Mouse (Mus musculus) liver, embryonic 14.5 days (tissue): Measurements from ENCODE around the gene Sox8. TPM values are rescaled to one million over a fixed set of nuclear protein-coding genes. Genes with fewer than 3 reads are reported as not detected.

Experiments
- ATAC-seq: fragments of 200-750 bp; cut with Nextera tagmentation; 2 replicates; pipeline ENCODE4 v1.8.0; 2017; ENCODE audit warnings: moderate number of reproducible peaks, mild to moderate bottlenecking, moderate library complexity; ENCODE audit not compliant: insufficient read depth
- DNase-seq, 3 experiments: peaks; one replicate each; pipeline ENCODE4 v3.0.0-alpha.2; 2012 to 2013; ENCODE audit warnings: low read depth in 3 of 3, low spot score in 3 of 3
- H3K27ac ChIP-seq: fragments of 300-500 bp; sonication (generic); 2 replicates; pipeline ENCODE4 v1.5.1; 2014; ENCODE audit warnings: moderate library complexity, mild to moderate bottlenecking, control low read depth, inconsistent platforms
- H3K27me3 ChIP-seq: fragments of 300-500 bp; sonication (generic); 2 replicates; pipeline ENCODE4 v1.6.1; 2014; ENCODE audit warnings: mild to moderate bottlenecking, low read length, moderate library complexity; ENCODE audit not compliant: control insufficient read depth, insufficient read depth
- H3K36me3 ChIP-seq: fragments of 300-500 bp; sonication (generic); replicated peaks from 2 replicates; pipeline ENCODE4 v1.6.1; 2014; ENCODE audit warnings: low read depth; ENCODE audit not compliant: control insufficient read depth, insufficient read depth
- H3K4me1 ChIP-seq, 2 experiments: fragments of 200-500 bp in 1 of 2; fragments of 300-500 bp in 1 of 2; sonication (generic) in 1 of 2; replicated peaks; 2 replicates each; pipeline ENCODE4 v1.6.1; 2012 to 2014; ENCODE audit warnings: antibody characterized with exemption in 1 of 2, inconsistent platforms in 1 of 2, low read length in 1 of 2; ENCODE audit not compliant: control insufficient read depth in 2 of 2, insufficient read depth in 2 of 2
- H3K4me2 ChIP-seq: fragments of 300-500 bp; sonication (generic); 2 replicates; pipeline ENCODE4 v1.6.1; 2014; ENCODE audit warnings: low read depth, mild to moderate bottlenecking, control low read depth, moderate library complexity
- H3K4me3 ChIP-seq, 2 experiments: fragments of 200-500 bp in 1 of 2; fragments of 300-500 bp in 1 of 2; sonication (generic) in 1 of 2; 2 replicates each; pipeline ENCODE4 v1.5.1; 2012 to 2014; ENCODE audit warnings: low read depth in 2 of 2, low read length in 2 of 2, mild to moderate bottlenecking in 2 of 2, control low read depth in 1 of 2, inconsistent platforms in 1 of 2, moderate library complexity in 1 of 2; ENCODE audit not compliant: insufficient read depth in 1 of 2
- H3K9ac ChIP-seq: fragments of 300-500 bp; sonication (generic); replicated peaks from 2 replicates; pipeline ENCODE4 v1.6.1; 2014; ENCODE audit warnings: mild to moderate bottlenecking, control low read depth, moderate library complexity
- H3K9me3 ChIP-seq: fragments of 300-500 bp; sonication (generic); 2 replicates; pipeline ENCODE4 v1.6.1; 2016; ENCODE audit warnings: low read length, mixed read lengths; ENCODE audit not compliant: control insufficient read depth
- CTCF ChIP-seq: IDR thresholded peaks from 2 replicates; pipeline ENCODE4 v1.5.1; 2016; ENCODE audit warnings: antibody characterized with exemption, low read depth, control low read depth
- EP300 ChIP-seq: IDR thresholded peaks from 2 replicates; pipeline ENCODE4 v1.6.1; 2016; ENCODE audit warnings: antibody characterized with exemption, low read depth
- WGBS: fragments of 180-500 bp; shearing (Covaris S2); extraction: QIAGEN DNeasy Blood & Tissue Kit; methylation state at CpG from one replicate; pipeline ENCODE4 v1.1.7; 2014; ENCODE audit not compliant: insufficient replicate concordance; 5-methylcytosine and 5-hydroxymethylcytosine counted together
- polyA plus RNA-seq, 2 experiments: library from polyadenylated mRNA; depleted of rRNA in 1 of 2; stranded (reverse) in 1 of 2; unstranded in 1 of 2; fragments of >200 nt; fragmentation: Nextera tagmentation in 1 of 2; extraction: Ambion mirVana in 1 of 2; gene quantifications; 2 replicates each; pipeline versions ENCODE4 v1.2.1 to v1.2.3; 2012 to 2014

The Sox8 gene
- polyA plus RNA-seq, 2 experiments = 0.11 TPM; not detected in 1

GRCm38 (mm10) chr17:25541768-25542167, 28.7 kb downstream of the Sox8 start:
- Histone ChIP-seq H3K4me3 (no peak overlapping the region), H3K27ac (no peak overlapping the region), H3K27me3 (no peaks in the 10 kb centered on the region), H3K9me3 (no peaks in the 10 kb centered on the region), H3K4me1 (no peaks in the 10 kb centered on the region), H3K36me3 (no peaks in the 10 kb centered on the region), H3K4me2 (no peak overlapping the region), H3K9ac (no peak overlapping the region)
- ATAC-seq (no peak), DNase-seq (no peak)
- WGBS = 55% methylated on average over 4 of the region's 4 CpGs
- TF ChIP-seq EP300 (no peak), CTCF (no peak)

- WGBS = 42% methylated on average over 5 of the region's 5 CpGs
- H3K36me3 ChIP-seq = no peaks in the 10 kb centered on the region
Measured at GRCm38 (mm10) chr17:25540731-25541130, 29.8 kb downstream of the Sox8 start.

GRCm38 (mm10) chr17:25538945-25539875, 31.3 kb downstream of the Sox8 start:
- TF ChIP-seq CTCF = no peak
- no peak for TF ChIP-seq EP300
- H3K36me3 ChIP-seq = no peaks in the 10 kb centered on the region
- no peak overlapping the region for H3K27ac ChIP-seq
- no peak overlapping the region for H3K4me2 ChIP-seq
- no peaks in the 10 kb centered on the region for H3K27me3 ChIP-seq
- no peak for ATAC-seq
- H3K9ac ChIP-seq = no peak overlapping the region
- WGBS = 51% methylated on average over 27 of the region's 27 CpGs
- H3K4me1 ChIP-seq = no peaks in the 10 kb centered on the region
- no peaks in the 10 kb centered on the region for H3K9me3 ChIP-seq
- no peak overlapping the region for H3K4me3 ChIP-seq
- no peak for DNase-seq

More at GRCm38 (mm10) chr17:25540731-25541130, 29.8 kb downstream of the Sox8 start:
- DNase-seq = no peak
- TF ChIP-seq CTCF (no peak), EP300 (no peak)
- H3K4me3 ChIP-seq = no peak overlapping the region
- no peaks in the 10 kb centered on the region for H3K4me1 ChIP-seq
- no peaks in the 10 kb centered on the region for H3K9me3 ChIP-seq
- ATAC-seq = no peak
- H3K27ac ChIP-seq = no peak overlapping the region
- H3K4me2 ChIP-seq = no peak overlapping the region
- no peaks in the 10 kb centered on the region for H3K27me3 ChIP-seq
- no peak overlapping the region for H3K9ac ChIP-seq

- no peak overlapping the region for H3K27ac ChIP-seq
- 50% methylated on average over 8 of the region's 8 CpGs for WGBS
- no peak overlapping the region for H3K4me2 ChIP-seq
- no peak overlapping the region for H3K4me3 ChIP-seq
- DNase-seq (no peak), ATAC-seq (no peak)
- no peaks in the 10 kb centered on the region for H3K36me3 ChIP-seq
- no peak overlapping the region for H3K9ac ChIP-seq
- H3K4me1 ChIP-seq = no peaks in the 10 kb centered on the region
- TF ChIP-seq EP300 = no peak
- no peak for TF ChIP-seq CTCF
- no peaks in the 10 kb centered on the region for H3K9me3 ChIP-seq
- H3K27me3 ChIP-seq = no peaks in the 10 kb centered on the region
Measured at GRCm38 (mm10) chr17:25530357-25531022, 40.0 kb downstream of the Sox8 start.

- H3K9me3 ChIP-seq = no peaks in the 10 kb centered on the region
- 60% methylated on average over 12 of the region's 12 CpGs for WGBS
- TF ChIP-seq EP300 (no peak), CTCF (no peak)
- no peaks in the 10 kb centered on the region for H3K27me3 ChIP-seq
- no peak overlapping the region for H3K9ac ChIP-seq
- H3K4me1 ChIP-seq = no peaks in the 10 kb centered on the region
- no peak for ATAC-seq
- no peak for DNase-seq
- no peak overlapping the region for H3K4me3 ChIP-seq
- no peaks in the 10 kb centered on the region for H3K36me3 ChIP-seq
- no peak overlapping the region for H3K4me2 ChIP-seq
- no peak overlapping the region for H3K27ac ChIP-seq
Measured at GRCm38 (mm10) chr17:25522080-25522479, 48.4 kb downstream of the Sox8 start.
